Mouse (Mus musculus) layer of hippocampus, adult 6 months (tissue): ENCODE results near the gene Uqcrq. TPM values are rescaled to one million over a fixed set of nuclear protein-coding genes. Genes with fewer than 3 reads are reported as not detected.

Experiments
- long read RNA-seq, 2 experiments: library from polyadenylated mRNA; unstranded; transcript quantifications; one replicate each; pipeline ENCODE4 v2.0.0; 2019 to 2020
- microRNA-seq: library from miRNA; unstranded; fragments of <30 nt; microRNA quantifications from one replicate; pipeline ENCODE4 v1.2.0, GENCODE M21; 2020
- polyA plus RNA-seq: library from polyadenylated mRNA; unstranded; fragments of <200 nt; fragmentation: Nextera tagmentation; gene quantifications from 2 replicates; pipeline ENCODE4 v1.2.3, GENCODE M21; 2021

Uqcrq gene
- polyA plus RNA-seq, result 1,616 and 1,818 TPM in 2 replicates
- long read RNA-seq, experiment 1, transcript Uqcrq-201 (2 exons, 1,521 nt), result major isoform, 559 of 598 reads
- long read RNA-seq, experiment 1, transcript Uqcrq-204 (2 exons, 375 nt), result minor isoform, 19 of 598 reads
- long read RNA-seq, experiment 1, transcript Uqcrq-203 (3 exons, 405 nt), result minor isoform, 15 of 598 reads
- long read RNA-seq, experiment 1, partial matches to known transcripts, result 0 of 598 reads
- long read RNA-seq, experiment 1, other reads (novel, unspliced or antisense), result 5 of 598 reads
- long read RNA-seq, experiment 2, transcript Uqcrq-201 (2 exons, 1,521 nt), result major isoform, 33 of 40 reads
- long read RNA-seq, experiment 2, partial matches to known transcripts, result 4 of 40 reads
- long read RNA-seq, experiment 2, other reads (novel, unspliced or antisense), result 1 of 40 reads

GRCm38 (mm10) chr11:53430670-53431346 lies at the start of gene Uqcrq, which contains the start of gene Gdf9:
TSS of gene Uqcrq (minus strand) at chr11:53430831.
TSS of gene Gdf9 (plus strand) at chr11:53431023.

GRCm38 (mm10) chr11:53479783-53480301 lies 49.2 kb upstream of the Uqcrq start, which contains the start of the genes Gm9945 and Sowaha:
TSS of gene Gm9945 (plus strand) at chr11:53480166.
TSS of gene Sowaha (minus strand) at chr11:53480274.

GRCm38 (mm10) chr11:53469968-53470695 lies 39.5 kb upstream of the Uqcrq start, which contains the start of gene Gm9837:
TSS of gene Gm9837 (minus strand) at chr11:53470479.

GRCm38 (mm10) chr11:53456474-53457371 lies 26.1 kb upstream of the Uqcrq start, which contains the start of the genes Gm10447 and Shroom1:
TSS of gene Gm10447 (minus strand) at chr11:53457110.
TSS of gene Shroom1 (plus strand) at chr11:53457205.

GRCm38 (mm10) chr11:53423036-53423435 lies 7.6 kb downstream of the Uqcrq start, which contains the start of gene Leap2:
TSS of gene Leap2 (minus strand) at chr11:53423170.

Small RNA genes lying within 50 kb of the gene (microRNA-seq; reads per million reads assigned to microRNA genes)
- gene Mir6920, result not detected

Other genes starting within 250 kb of the Uqcrq start
- gene Hspa4, start 130.4 kb downstream of the Uqcrq start, polyA plus RNA-seq, result 33.7 and 35.1 TPM in 2 replicates
- gene Zcchc10, start 106.2 kb downstream of the Uqcrq start, polyA plus RNA-seq, result 8.6 and 10.2 TPM in 2 replicates
- 13.2 and 15.0 TPM in 2 replicates for gene Aff4, start 80.0 kb downstream of the Uqcrq start, polyA plus RNA-seq
- gene Leap2, start 7.7 kb downstream of the Uqcrq start, polyA plus RNA-seq, result not detected in 2 replicates
- 1.2 and 1.3 TPM in 2 replicates for gene Gdf9, start 192 bp upstream of the Uqcrq start, polyA plus RNA-seq
- gene Gm10447, start 26.3 kb upstream of the Uqcrq start, polyA plus RNA-seq, result 0.06 TPM in 1 of 2 replicates, not detected in the other
- gene Shroom1, start 26.4 kb upstream of the Uqcrq start, polyA plus RNA-seq, result 3.4 and 3.5 TPM in 2 replicates
- not detected in 2 replicates for gene Gm9837, start 39.6 kb upstream of the Uqcrq start, polyA plus RNA-seq
- gene Gm9945, start 49.3 kb upstream of the Uqcrq start, polyA plus RNA-seq, result 1.5 and 2.4 TPM in 2 replicates
- gene Sowaha, start 49.4 kb upstream of the Uqcrq start, polyA plus RNA-seq, result 65.5 and 66.0 TPM in 2 replicates
- 107 and 117 TPM in 2 replicates for gene Sept8, start 88.4 kb upstream of the Uqcrq start, polyA plus RNA-seq
- 112 and 121 TPM in 2 replicates for gene Kif3a, start 136.5 kb upstream of the Uqcrq start, polyA plus RNA-seq
- gene Il4, start 187.8 kb upstream of the Uqcrq start, polyA plus RNA-seq, result 0.40 and 0.43 TPM in 2 replicates
- not detected in 2 replicates for gene Il13, start 203.9 kb upstream of the Uqcrq start, polyA plus RNA-seq